Mouse (Mus musculus) C2C12 (cell line): ENCODE data around the gene A730061H03Rik. TPM values are rescaled to one million over a fixed set of nuclear protein-coding genes. Genes with fewer than 3 reads are reported as not detected.
A peak's percentile ranks its signal among the peaks of the same experiment; 100 is the strongest.

Experiments
- H3K27me3 ChIP-seq: one replicate; pipeline ENCODE4 v1.6.1; 2011; ENCODE audit not compliant: control insufficient read depth, insufficient read depth, insufficient read length
- H3K36me3 ChIP-seq: one replicate; pipeline ENCODE4 v1.6.1; 2011; ENCODE audit not compliant: control insufficient read depth, insufficient read depth
- H3K4me3 ChIP-seq: one replicate; pipeline ENCODE4 v1.5.1; 2011; ENCODE audit warnings: mild to moderate bottlenecking, control low read depth; ENCODE audit not compliant: poor library complexity, insufficient read depth, severe bottlenecking
- H3K79me2 ChIP-seq: one replicate; pipeline ENCODE4 v1.6.1; 2011; ENCODE audit not compliant: control insufficient read depth, insufficient read depth
- H3K79me3 ChIP-seq: one replicate; pipeline ENCODE4 v1.6.1; 2011; ENCODE audit warnings: low read depth, control low read depth
- H3ac ChIP-seq: one replicate; pipeline ENCODE3; 2011; ENCODE audit warnings: low read depth; ENCODE audit not compliant: control insufficient read depth, insufficient read length
- CEBPB ChIP-seq: IDR thresholded peaks from one replicate; pipeline ENCODE4 v1.6.1; 2011; ENCODE audit warnings: low read depth, mild to moderate bottlenecking, control low read depth, moderate library complexity
- CTCF ChIP-seq: IDR thresholded peaks from one replicate; pipeline ENCODE4 v1.5.1; 2011; ENCODE audit not compliant: control insufficient read depth, insufficient read depth, insufficient read length
- FOSL1 ChIP-seq: IDR thresholded peaks from one replicate; pipeline ENCODE4 v1.8.0; 2011; ENCODE audit warnings: mild to moderate bottlenecking, low read length; ENCODE audit not compliant: poor library complexity, insufficient read depth, severe bottlenecking
- MAX ChIP-seq: IDR thresholded peaks from one replicate; pipeline ENCODE4 v1.6.1; 2011; ENCODE audit warnings: mild to moderate bottlenecking, control low read depth
- MYOD1 ChIP-seq: IDR thresholded peaks from one replicate; pipeline ENCODE4 v1.6.1; 2011; ENCODE audit warnings: low read depth; ENCODE audit not compliant: control insufficient read depth, insufficient read length
- MYOG ChIP-seq: IDR thresholded peaks from one replicate; pipeline ENCODE4 v1.6.1; 2011; ENCODE audit not compliant: control insufficient read depth, insufficient read length; ENCODE audit errors: extremely low read depth
- USF1 ChIP-seq: IDR thresholded peaks from one replicate; pipeline ENCODE4 v1.6.1; 2011; ENCODE audit warnings: low read depth, mild to moderate bottlenecking, control low read depth, moderate library complexity
- polyA plus RNA-seq: library from polyadenylated mRNA; unstranded; fragments of >200 nt; fragmentation: generic; extraction: Trizol; gene quantifications from one replicate; pipeline ENCODE4 v1.2.1, GENCODE M21; 2012; ENCODE audit warnings: missing spikeins

The A730061H03Rik gene
- polyA plus RNA-seq, 1 experiment: 0.16 TPM

- TF ChIP-seq FOSL1 (no peak), USF1 (no peak), MYOG (no peak), CTCF (no peak), MYOD1 (no peak), CEBPB (no peak)
- no peaks in the 10 kb centered on the region for H3K79me3 ChIP-seq
- H3K36me3 ChIP-seq: peaks cover 70% of the 10 kb centered on the region
- no peaks in the 10 kb centered on the region for H3K79me2 ChIP-seq
- H3K4me3 ChIP-seq: no peak within 1 kb of the TSS
- no peaks in the 10 kb centered on the region for H3K27me3 ChIP-seq
- H3ac ChIP-seq: no peak within 1 kb of the TSS
These were observed 43.0 kb upstream of the A730061H03Rik start, which contains the start of gene Irf9 for GRCm38 (mm10) chr14:55603271-55603632. TSS of gene Irf9 (plus strand) at chr14:55603571.

GRCm38 (mm10) chr14:55598521-55599390, 38.5 kb upstream of the A730061H03Rik start:
- Histone ChIP-seq H3K79me3 (no peaks in the 10 kb centered on the region), H3K4me3 (no peak overlapping the region), H3K36me3 (peaks cover 85% of the 10 kb centered on the region), H3K27me3 (no peaks in the 10 kb centered on the region), H3K79me2 (peaks cover 6% of the 10 kb centered on the region), H3ac (no peak overlapping the region)
- TF ChIP-seq USF1 (no peak), FOSL1 (no peak), CEBPB (no peak), MYOD1 (no peak), MYOG (no peak), MAX (no peak), CTCF (no peak)

GRCm38 (mm10) chr14:55596036-55596690, 36.0 kb upstream of the A730061H03Rik start:
- Histone ChIP-seq H3K79me2 (peaks cover 28% of the 10 kb centered on the region), H3K27me3 (no peaks in the 10 kb centered on the region), H3K79me3 (peaks cover 17% of the 10 kb centered on the region), H3K36me3 (peaks cover 65% of the 10 kb centered on the region), H3ac (no peak overlapping the region), H3K4me3 (no peak overlapping the region)
- TF ChIP-seq FOSL1: no peak
- TF ChIP-seq MYOG: no peak
- TF ChIP-seq MYOD1: no peak
- TF ChIP-seq MAX: no peak
- no peak for TF ChIP-seq USF1
- no peak for TF ChIP-seq CTCF
- TF ChIP-seq CEBPB: no peak

GRCm38 (mm10) chr14:55592226-55592625, 32.0 kb upstream of the A730061H03Rik start:
- Histone ChIP-seq H3K79me2 (peaks cover 44% of the 10 kb centered on the region), H3K4me3 (peak overlapping the region; percentile 89), H3K36me3 (peaks cover 42% of the 10 kb centered on the region), H3ac (peak overlapping the region; percentile 92), H3K79me3 (peaks cover 23% of the 10 kb centered on the region), H3K27me3 (no peaks in the 10 kb centered on the region)
- TF ChIP-seq MYOD1: no peak

- H3K36me3 ChIP-seq: peaks cover 34% of the 10 kb centered on the region
- peaks cover 23% of the 10 kb centered on the region for H3K79me3 ChIP-seq
- H3K27me3 ChIP-seq: no peaks in the 10 kb centered on the region
- peaks cover 44% of the 10 kb centered on the region for H3K79me2 ChIP-seq
- H3ac ChIP-seq: peak within 1 kb of the TSS; percentile 92
- no peak for TF ChIP-seq CEBPB
- TF ChIP-seq USF1: no peak
- no peak for TF ChIP-seq CTCF
- no peak for TF ChIP-seq MAX
- no peak for TF ChIP-seq FOSL1
- no peak for TF ChIP-seq MYOG
- no peak for TF ChIP-seq MYOD1
- H3K4me3 ChIP-seq: peak within 1 kb of the TSS; percentile 89
These were observed 31.2 kb upstream of the A730061H03Rik start, which contains the start of gene Rnf31 for GRCm38 (mm10) chr14:55591331-55591891. TSS of gene Rnf31 (plus strand) at chr14:55591708.
